Mouse (Mus musculus): ENCODE measurements around the gene Gemin7.

Gemin7 gene

DNA sequence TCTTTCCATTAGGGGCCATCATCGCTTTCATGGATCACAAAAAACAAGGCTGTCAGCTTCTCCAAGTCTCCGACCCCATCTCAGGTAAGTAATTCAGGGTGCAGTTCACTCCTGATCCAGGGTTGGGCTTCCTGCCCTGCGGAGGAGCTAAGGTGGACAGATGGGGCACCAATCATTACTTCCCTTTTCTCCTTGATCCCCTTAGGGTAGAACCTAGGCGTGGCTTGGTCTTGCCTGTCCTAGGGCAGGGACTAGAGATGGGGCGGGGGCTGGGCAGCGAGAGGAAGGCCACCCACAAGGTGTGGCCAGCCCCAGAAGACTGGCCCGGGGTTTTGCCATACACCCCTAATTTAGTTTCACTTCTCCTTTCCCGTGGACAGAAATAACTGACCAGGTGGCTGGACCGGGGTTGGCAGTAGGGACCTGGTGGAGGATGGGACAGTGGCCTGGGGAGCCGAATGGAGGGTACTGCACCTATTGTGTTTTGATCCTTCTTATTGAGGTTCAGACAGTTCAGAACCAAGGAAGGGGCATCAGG lies 551 bp upstream of the Gemin7 start:
- DNase-seq (ENCODE audit: low spot score) = no peak

DNA sequence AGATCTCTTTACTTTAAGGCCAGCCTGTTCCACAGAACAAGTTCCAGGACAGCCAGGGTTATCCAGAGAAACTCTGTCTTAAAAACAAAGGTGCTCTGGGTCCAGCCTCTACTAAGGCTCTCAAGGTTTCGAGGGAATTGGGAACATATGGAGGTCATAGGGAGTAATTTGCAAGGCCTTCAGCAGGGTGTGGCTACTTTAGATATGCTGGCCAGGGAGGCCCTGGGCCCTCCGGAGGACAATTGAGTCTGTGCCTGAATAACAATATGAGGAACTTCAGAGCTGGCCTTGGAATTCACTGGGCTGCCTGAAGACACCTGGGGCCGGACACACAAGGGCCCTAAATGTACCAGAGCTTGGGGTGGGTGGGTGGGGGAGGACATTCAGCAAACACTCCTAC lies 1.8 kb downstream of the Gemin7 start:
- DNase-seq (ENCODE audit: low spot score) = no peak

DNA sequence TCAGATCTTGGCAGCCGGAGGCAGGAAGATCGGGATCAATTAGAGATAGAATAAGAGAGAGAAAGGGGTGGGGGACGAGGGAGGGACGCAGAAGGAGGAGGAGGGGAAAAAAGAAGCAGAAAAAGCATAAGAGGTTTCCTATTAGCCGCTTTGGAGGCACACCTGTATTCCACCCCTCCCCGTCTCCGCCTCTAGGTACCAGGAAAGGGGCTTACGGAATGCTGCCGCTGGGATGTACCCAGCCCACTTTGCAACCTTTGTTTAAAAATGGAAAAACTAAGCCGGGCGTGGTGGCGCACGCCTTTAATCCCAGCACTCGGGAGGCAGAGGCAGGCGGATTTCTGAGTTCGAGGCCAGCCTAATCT lies 3.6 kb downstream of the Gemin7 start:
- DNase-seq (ENCODE audit: low spot score) = no peak

DNA sequence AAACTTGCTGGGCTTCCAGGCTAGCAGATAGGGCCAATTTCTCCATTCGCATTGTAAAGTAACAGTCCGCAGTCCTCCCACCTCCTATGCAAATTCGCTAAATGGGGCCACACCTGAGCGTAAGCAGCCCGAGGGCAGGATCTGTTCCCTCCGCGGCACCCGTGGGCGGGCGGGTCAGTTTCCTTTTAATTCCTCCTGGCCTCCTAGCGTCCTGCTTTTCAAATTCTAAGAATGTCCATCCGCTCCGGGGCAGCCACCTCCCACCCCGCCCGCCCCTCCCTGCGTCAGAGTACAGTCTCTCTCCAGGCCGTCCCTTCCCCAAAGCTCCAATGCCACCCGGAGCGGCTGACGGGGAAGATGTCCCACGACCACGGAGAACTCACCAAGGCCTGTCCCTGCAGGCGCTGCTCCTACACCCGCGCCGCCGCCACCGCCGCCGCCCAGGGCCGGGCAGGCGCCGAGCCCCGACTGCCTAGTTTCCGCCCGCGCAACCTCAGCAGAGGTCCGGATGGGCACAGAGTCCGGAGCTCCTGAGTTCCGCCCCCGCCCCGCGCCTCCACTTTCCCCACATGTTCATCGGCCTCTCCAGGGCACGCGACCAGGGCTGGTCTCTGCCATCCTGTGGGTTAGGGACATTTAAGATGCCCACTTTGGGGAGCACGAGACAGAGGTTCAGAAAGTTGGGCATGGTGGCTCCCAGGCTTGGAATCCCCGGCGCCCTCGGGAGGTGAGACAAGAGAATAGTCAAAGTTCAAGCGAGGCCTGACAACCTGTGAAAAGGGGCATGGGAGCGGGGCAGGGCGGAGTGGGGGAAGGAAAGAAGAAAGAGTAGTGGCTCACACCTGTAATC lies 4.2 kb downstream of the Gemin7 start:
- peak; percentile 77 for DNase-seq (ENCODE audit: low spot score)

DNA sequence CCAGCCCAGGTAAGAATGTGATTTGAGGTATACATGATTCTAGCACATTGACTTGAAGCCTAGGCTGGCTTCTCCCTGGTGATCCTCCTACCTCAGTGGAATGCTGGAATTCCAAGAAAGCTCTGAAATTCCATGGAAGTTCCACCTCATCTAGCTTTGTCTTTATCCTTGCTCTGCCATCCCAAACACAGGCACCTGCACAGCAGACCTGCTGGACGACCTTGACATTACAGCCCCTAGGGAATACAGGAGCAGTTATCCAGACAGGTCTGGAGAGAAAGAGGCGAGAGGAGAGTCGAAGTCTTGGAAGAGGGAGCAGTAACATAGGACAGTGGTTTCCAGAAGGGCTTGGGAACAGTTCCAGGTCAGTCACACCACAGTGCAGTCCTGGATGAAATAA lies 7.7 kb downstream of the Gemin7 start:
- DNase-seq (ENCODE audit: low spot score) = no peak

DNA sequence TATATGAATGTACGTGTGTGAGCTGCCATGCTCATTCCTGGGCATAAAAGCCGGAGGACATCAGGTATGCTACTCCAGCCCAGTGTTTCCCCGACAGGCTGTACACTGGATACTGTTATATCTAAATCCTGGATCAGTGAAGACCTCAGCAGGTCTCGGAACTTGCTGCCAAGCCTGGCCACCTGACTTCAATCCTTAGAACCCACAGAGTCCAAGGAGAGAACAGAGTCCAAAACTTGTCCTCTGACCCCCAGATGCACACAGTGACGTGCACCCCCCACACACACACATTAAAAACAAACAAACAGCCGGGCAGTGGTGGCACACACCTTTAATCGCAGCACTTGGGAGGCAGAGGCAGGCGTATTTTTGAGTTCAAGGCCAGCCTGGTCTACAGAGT lies 10.0 kb downstream of the Gemin7 start:
- no peak for DNase-seq (ENCODE audit: low spot score)

DNA sequence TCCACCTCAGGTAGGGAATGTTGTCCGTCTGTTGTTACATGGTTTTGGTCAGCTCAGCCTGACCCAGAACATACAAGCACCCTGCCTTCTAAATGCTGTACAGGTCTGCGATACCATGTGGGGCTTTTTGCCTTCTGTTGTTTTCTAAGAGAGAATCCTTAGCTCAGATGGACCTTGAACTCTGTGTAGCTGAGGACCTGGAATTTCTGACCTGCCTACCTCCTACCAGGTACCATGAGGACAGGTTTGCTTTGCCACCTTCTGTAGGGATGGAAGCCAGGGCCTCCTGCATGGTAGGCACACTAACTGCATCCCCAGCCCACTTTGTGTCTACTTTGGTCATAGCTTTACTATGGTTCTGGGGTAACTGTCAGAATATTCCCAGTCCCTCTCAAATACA lies 11.6 kb downstream of the Gemin7 start:
- no peak for DNase-seq (ENCODE audit: low spot score)

DNA sequence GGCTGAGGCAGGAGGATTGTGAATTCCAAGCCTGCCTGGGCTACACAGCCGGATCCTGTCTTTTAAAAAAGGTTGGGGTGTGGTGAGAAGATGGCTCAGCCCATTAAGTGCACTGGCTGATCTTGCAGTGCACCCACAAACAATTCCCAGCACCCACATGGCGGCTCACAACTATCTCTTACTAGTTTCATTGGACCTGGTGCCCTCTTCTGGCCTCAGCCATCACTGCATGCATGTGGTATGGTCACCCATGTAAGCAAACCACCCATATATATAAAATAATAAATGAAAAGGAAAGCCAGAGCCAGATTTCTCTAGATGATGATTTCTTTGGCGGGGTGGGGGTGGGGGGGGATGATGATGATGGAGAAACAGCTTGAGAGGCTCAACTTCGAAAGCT lies 12.9 kb downstream of the Gemin7 start:
- DNase-seq (ENCODE audit: low spot score) = no peak

DNA sequence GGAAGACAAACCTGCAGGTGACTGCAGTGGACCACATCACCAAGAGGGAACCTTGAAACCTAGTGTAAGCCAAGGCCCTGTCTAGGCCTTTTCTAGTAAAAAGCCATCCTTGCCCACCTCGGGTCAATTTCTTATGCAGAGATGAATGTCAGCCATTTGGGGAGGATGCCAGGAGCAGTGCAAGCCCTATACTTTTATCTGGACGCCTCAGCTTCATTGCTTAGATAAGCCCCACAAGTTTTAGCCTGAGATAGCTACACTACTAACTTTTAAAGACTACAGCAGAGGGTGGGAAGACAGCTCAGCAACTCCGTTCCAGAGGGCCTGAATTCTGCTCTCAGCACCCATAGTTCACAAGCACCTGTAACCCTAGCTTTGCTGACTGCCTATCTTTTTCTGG lies 13.5 kb downstream of the Gemin7 start:
- no peak for DNase-seq (ENCODE audit: low spot score)

DNA sequence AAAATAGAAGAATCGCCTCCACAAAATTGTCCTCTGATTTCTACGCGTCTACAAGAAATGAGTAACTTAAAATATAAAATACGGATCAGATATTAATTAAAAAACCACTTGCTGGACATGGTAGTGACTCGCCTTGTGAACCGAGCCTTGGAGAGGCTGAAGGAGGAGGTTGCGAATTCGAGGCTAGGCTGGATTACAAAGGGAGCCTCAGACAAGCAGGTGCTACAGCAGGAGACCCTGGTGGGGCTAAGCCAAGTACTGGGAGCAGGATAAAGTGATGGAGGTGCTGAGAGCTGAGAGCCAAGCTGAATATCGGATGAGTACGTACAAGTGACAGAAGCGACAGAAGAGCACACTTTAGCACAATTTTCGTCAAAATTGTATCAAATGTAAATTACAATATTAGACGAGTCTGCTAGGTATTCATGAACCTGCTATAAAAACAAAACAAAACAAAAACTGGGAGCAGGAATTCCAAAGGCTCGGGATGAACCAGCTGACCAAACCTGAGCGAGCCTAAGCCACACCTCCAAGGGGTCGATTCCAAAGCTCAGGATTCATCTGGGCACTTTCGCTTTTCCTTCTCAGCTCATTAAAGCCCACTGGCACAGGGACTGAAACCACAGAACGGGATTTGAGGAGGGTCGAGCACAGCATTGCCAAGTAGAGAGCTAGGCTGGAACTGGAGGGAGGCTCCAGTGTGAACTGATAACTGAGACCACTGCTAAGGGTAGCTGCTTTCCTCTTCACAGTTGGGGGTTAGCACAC lies 14.6 kb downstream of the Gemin7 start, which contains the start of gene Ppp1r37:
Gene Ppp1r37 (minus strand): TSS at position 434 of the 768 bp plus-strand sequence.
- DNase-seq (ENCODE audit: low spot score) = no peak

DNA sequence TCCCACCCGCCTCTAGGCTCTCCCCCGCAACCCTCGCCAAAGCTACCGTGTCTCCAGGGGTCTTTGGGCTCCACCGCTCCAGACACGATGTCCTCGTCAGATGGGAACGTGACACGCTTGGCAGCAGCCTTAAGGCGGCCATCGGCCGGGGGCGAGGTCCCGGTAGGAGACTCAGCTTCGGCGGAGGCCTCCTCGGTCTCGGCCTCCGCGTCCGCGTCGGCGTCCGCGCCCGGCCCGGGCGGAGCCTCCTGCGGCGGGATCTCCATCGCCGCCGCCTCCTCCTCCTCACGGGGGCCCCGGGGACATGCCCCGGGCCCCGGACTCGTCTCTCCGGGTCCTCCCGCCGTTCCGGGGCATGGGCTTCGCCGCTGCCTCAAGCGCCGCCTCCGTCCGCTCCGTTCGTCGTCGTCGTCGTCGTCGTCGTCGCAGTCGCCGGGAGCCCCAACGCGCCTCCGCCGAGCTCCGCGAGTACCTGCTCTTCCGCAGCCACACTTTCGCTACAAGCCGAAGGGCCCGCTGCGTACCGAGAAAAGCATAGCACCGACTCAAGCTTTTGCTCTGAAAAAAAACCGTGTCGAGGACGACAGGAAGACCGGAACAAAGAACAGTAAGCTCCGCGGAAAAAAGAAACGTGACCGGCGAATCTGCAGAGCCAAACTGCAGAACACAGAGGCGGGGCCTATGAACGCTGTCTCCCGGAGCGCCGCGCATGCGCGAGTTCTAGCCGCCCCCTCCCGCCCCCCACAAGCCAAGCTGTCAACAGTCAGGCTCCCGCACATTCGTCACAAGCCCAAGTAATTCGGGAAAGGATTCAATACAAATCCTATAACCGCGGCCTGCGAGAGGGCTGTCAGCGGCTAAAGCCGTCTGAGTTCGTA lies 15.4 kb downstream of the Gemin7 start:
- peak; percentile 87 for DNase-seq (ENCODE audit: low spot score)

DNA sequence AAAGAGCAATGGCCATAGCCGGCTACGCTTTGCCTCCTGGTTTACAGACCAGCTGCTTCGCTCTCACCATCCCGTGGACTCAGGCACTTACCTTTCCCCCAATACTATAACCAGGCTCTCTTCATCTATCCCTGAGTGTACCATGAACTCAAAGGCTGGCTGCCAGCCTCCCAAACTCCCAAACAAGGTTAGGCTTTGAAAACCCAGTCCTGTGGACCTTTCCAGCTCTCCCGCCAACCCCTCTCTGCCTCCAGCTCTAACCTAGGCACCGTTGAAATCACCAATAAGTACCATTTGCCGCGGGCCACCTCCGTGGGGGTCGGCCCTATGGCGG lies 16.0 kb downstream of the Gemin7 start:
- no peak for DNase-seq (ENCODE audit: low spot score)

DNA sequence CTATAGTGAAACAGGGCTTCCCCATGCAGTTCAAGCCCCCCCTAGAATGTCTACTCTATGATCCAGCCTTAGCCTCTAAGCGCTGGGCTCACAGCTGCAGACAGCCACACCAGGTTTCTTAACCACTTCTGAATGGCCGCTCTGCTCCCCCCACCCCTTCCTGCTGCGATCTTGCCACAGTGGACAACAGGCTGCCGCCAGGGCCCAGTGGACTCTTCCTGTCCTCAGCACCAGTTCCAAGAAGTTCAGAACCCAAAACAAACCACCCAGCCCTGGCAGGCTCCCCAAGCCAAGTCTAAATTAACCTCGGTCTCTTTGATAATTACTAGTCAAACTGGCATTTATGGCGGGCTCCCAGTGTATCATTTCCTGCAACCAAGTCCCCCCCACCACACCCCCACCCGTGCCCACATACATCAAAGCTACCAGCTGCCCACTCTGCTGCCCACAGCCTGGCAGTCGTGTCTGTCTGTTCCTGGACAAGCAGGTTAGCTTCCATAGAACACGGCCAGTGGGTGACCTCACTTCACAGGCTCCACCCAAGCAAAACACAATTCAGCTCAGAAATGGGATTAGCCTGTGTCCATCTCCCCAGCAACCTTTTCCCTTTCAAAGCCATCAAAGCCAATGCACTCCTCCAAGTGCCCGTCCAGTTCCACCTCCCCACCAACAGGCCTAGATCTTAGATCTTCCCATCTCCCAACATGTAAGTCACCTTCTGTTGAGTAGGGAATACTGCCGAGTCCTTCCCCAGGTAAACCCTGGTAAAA lies 16.7 kb downstream of the Gemin7 start:
- DNase-seq (ENCODE audit: low spot score) = no peak

DNA sequence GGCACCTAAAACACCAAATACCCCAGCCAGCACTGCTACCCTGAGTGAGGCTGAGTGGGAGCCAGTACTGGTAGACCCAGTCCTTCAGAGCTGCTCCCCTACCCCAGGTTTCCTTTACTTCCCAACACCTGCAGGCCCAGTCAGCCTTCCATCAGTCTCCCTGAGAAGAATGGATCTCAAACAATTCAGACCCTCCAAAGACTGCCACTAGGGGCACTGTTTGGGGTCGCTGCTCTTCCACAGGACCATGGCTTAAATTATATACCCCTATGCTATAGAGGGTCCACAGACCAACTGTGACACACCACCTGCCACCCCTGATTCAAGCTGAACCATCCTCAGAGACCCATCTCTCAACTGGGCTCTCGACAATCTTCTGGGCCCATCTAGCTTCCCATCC lies 18.4 kb downstream of the Gemin7 start:
- DNase-seq (ENCODE audit: low spot score) = no peak

DNA sequence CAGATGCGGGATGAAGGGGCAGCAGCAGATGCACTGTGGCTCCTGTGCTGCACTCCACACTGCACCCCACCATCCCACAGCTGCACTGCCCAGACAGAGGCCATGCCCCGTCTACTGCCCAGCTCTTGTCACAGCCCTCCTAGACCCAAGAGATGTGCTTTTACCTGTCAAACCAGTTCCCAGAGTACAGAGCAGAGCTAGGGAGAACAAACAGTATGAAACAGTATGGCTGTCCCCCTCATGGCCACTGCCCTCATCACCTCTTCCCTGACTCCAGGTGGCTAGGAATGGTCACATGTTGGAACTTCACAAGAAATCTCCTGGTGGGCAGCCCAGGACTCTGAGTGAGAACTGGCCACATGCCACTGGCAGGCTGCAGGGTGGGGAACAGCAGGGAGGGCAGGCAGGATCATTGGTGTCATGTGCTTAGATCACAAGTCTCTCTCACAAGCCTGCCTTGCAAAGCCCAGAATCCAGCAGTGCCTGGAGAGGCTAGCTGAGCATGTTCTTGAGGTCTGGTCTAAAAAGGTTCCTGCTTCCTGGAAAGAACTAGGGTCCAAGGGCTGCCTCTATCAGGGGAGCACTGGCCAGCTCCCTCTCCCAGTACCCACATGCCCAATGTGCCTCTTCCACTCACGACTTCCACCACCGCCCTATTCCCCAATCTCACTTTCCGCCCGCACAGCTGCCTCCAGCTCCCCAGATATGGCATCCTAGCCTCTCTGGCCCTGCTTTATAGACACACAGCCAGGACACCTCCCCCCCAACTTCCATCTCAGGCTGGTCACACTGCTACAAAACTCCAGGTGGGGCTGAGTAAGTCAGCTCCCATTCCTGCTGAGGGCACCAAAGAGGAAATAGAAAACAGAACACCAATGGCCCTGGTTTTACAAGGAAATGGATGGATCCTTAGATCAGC lies 19.2 kb downstream of the Gemin7 start:
- DNase-seq (ENCODE audit: low spot score) = no peak

DNA sequence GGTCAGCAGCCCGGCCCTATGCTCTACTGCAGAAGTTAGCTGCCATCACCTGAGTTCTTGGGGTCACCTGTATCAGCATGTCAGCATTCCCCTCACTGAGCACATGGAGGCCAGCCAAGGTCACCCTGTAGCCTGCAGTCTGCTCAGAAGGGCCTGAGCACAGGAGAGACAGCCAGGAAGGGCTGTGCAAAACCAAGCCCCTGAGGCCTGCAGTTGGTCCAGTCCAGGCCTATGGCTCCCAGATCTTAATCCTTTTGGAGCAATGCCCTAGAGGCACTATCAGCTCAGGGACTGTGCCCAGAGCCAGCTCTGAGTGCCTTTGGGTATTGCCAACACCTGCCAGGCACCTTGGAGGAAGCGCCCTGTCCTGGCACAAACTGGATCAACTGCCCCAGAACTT lies 20.3 kb downstream of the Gemin7 start:
- no peak for DNase-seq (ENCODE audit: low spot score)

DNA sequence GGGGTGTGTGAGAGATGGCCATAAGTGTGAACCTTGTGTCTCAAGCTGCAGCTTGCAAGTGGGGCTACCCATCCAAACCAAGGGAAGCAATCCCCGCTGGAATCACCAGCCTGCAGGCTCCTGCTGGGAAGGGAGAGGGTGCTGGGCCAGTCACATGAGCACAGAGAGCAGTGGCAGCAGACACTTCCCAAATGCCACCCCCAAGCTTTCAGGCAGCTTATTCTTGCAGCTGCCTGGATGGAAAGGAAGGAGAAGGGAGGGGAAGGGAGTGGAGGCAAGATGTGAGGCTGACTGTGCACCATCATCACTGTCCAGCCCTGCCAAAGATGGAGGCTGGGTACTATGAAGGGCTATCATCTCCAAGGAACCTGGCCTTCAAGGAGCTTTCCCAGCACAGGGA lies 23.2 kb downstream of the Gemin7 start:
- no peak for DNase-seq (ENCODE audit: low spot score)

DNA sequence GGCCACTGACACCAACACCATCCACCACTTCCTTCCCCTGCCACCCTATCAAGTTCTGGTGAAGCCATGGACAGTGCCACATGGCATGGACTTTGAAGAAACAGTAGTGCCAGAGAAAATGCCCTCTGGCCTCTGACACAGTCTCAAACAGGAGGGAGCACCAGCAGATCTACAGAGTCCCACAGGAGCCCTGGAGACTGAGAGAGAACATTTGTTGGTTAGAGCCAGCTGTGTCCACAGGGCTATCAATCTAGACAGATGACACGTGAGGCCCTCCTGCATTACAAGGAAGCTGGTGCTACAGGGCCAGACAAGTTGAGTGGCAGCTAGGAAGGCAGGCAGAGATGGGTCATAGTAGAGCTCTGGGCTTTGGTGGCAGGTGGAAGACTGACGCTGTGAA lies 25.0 kb downstream of the Gemin7 start:
- DNase-seq (ENCODE audit: low spot score) = no peak

DNA sequence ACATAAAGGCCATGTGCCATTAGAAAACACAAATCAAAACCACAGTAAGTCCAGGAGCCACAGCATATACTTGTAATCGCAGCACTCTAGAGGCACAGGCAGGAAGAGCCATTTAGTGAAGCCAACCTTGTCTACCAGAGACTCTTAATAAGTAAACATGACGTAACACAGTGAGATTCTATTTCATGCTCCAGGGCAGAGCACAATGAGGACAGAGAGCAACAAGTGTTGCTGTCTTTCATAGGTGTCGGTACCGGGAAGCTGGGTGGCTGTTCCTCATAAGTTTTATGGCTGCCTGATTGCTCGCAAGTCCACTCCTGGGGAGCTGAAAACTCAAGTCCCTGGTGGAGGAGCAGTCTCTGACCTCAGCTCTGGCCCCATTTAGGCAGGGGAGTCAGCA lies 25.8 kb downstream of the Gemin7 start:
- no peak for DNase-seq (ENCODE audit: low spot score)

DNA sequence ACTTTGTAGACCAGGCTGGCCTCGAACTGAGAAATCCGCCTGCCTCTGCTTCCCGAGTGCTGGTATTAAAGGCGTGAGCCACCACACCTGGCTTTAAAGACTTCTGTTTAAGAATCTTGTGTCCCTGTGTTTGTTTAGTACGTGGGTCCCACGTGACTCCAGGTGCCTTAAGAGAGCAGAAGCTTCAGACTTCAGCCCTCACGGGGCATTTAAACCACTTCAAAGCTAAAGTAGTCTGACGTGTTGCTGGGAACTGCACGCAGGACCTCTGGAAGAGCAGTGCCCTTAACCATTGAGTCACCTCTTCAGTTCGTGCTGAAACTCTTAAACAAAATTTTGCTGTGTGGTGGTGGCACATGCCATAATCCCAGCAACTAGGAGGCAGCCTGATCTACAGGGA lies 28.0 kb downstream of the Gemin7 start:
- DNase-seq (ENCODE audit: low spot score) = no peak

All from ovary, postnatal 14 days (tissue).